Mouse (Mus musculus): ENCODE data around the gene AW822073. TPM values are rescaled to one million over a fixed set of nuclear protein-coding genes. Genes with fewer than 3 reads are reported as not detected.

Gene AW822073
- not detected for total RNA-seq (2023)

GRCm38 (mm10) chr10:58224827-58225785 is at the start of gene AW822073:
Gene AW822073 (minus strand): TSS chr10:58224930.

GRCm38 (mm10) chr10:58255213-58255892 is 30.6 kb upstream of the AW822073 start, which contains the start of gene Gcc2:
Gene Gcc2 (plus strand): TSS chr10:58255497.

GRCm38 (mm10) chr10:58236613-58237012 is 11.9 kb upstream of the AW822073 start, which contains the start of gene Gm4981:
Gene Gm4981 (minus strand): TSS chr10:58236701.

GRCm38 (mm10) chr10:58232641-58232969 is 7.9 kb upstream of the AW822073 start, which contains the start of gene Duxf3:
Gene Duxf3 (minus strand): TSS chr10:58232675.

Other genes starting within 250 kb of the AW822073 start
- gene Duxf3, start 7.7 kb upstream of the AW822073 start, total RNA-seq (2023): not detected
- not detected for gene Gm4981, start 11.8 kb upstream of the AW822073 start, total RNA-seq (2023)
- 47.2 TPM for gene Gcc2, start 30.6 kb upstream of the AW822073 start, total RNA-seq (2023)
- gene Lims1, start 98.5 kb upstream of the AW822073 start, total RNA-seq (2023): 59.5 TPM
- 170 TPM for gene Ranbp2, start 222.0 kb upstream of the AW822073 start, total RNA-seq (2023)